Mouse (Mus musculus) right cerebral cortex, postnatal 14 days (tissue): ENCODE data around the gene Cyp4f37.
"Not testable (repeated sequence)": the region's sequence is repeated elsewhere in the genome, so short reads cannot be mapped to it uniquely, and the experiment has no call there.

Experiments used
- DNase-seq: peaks from one replicate; pipeline ENCODE4 v3.0.0; 2022

Gene Cyp4f37

GRCm38 (mm10) chr17:32621018-32621417 is at the start of gene Cyp4f37:
Cyp4f37 (plus strand) TSS chr17:32621309.
- not testable (repeated sequence) for DNase-seq

GRCm38 (mm10) chr17:32573286-32573685 is 47.8 kb upstream of the Cyp4f37 start:
- not testable (repeated sequence) for DNase-seq

- no peak for DNase-seq
Observed at GRCm38 (mm10) chr17:32577496-32578186, 43.5 kb upstream of the Cyp4f37 start.

GRCm38 (mm10) chr17:32596494-32596893 is 24.6 kb upstream of the Cyp4f37 start:
- no peak for DNase-seq

GRCm38 (mm10) chr17:32608055-32608454 is 13.1 kb upstream of the Cyp4f37 start:
- no peak for DNase-seq

GRCm38 (mm10) chr17:32610231-32610630 is 10.9 kb upstream of the Cyp4f37 start:
- DNase-seq: not testable (repeated sequence)

GRCm38 (mm10) chr17:32610896-32611295 is 10.2 kb upstream of the Cyp4f37 start:
- no peak for DNase-seq

GRCm38 (mm10) chr17:32612417-32612816 is 8.7 kb upstream of the Cyp4f37 start:
- DNase-seq: no peak

- DNase-seq: no peak
Observed at GRCm38 (mm10) chr17:32617252-32617651, 3.9 kb upstream of the Cyp4f37 start.

- DNase-seq: not testable (repeated sequence)
Observed at GRCm38 (mm10) chr17:32629726-32630125, 8.6 kb downstream of the Cyp4f37 start.

- DNase-seq: no peak
Observed at GRCm38 (mm10) chr17:32631936-32632335, 10.8 kb downstream of the Cyp4f37 start.

GRCm38 (mm10) chr17:32634242-32634971 is 13.3 kb downstream of the Cyp4f37 start:
- DNase-seq: not testable (repeated sequence)

- peak; percentile 86 for DNase-seq
Observed at GRCm38 (mm10) chr17:32634972-32635314, 13.8 kb downstream of the Cyp4f37 start.

GRCm38 (mm10) chr17:32636341-32636740 is 15.2 kb downstream of the Cyp4f37 start:
- DNase-seq: no peak

GRCm38 (mm10) chr17:32637151-32637550 is 16.0 kb downstream of the Cyp4f37 start:
- DNase-seq: no peak

GRCm38 (mm10) chr17:32646631-32647030 is 25.5 kb downstream of the Cyp4f37 start:
- DNase-seq: no peak

- DNase-seq: no peak
Observed at GRCm38 (mm10) chr17:32653860-32654259, 32.8 kb downstream of the Cyp4f37 start.

GRCm38 (mm10) chr17:32657041-32657440 is 35.9 kb downstream of the Cyp4f37 start:
- DNase-seq: no peak

GRCm38 (mm10) chr17:32658246-32658645 is 37.1 kb downstream of the Cyp4f37 start:
- no peak for DNase-seq

GRCm38 (mm10) chr17:32658712-32659111 is 37.6 kb downstream of the Cyp4f37 start, which contains the start of gene Cyp4f40:
Cyp4f40 (plus strand) TSS chr17:32658900.
- peak; percentile 14 for DNase-seq

GRCm38 (mm10) chr17:32673976-32674375 is 52.9 kb downstream of the Cyp4f37 start:
- DNase-seq: no peak

GRCm38 (mm10) chr17:32676040-32676635 is 55.0 kb downstream of the Cyp4f37 start:
- DNase-seq: no peak

- DNase-seq: peak; percentile 50
Observed at GRCm38 (mm10) chr17:32680404-32680803, 59.3 kb downstream of the Cyp4f37 start.
